Mouse (Mus musculus): ENCODE measurements around the gene Atp6v0a1. TPM values are rescaled to one million over a fixed set of nuclear protein-coding genes. Genes with fewer than 3 reads are reported as not detected.
A peak's percentile ranks its signal among the peaks of the same experiment; 100 is the strongest.

Atp6v0a1 gene
- polyA plus RNA-seq, 1 experiment: 45.0 TPM

- H3K27me3 ChIP-seq (ENCODE audit: control insufficient read depth, insufficient read depth, insufficient read length): no peaks in the 10 kb centered on the region
- H3K4me2 ChIP-seq (ENCODE audit: low read depth): no peak overlapping the region
- no peak overlapping the region for H3K4me3 ChIP-seq
- no peak for TF ChIP-seq MAX (IDR thresholded peaks at IDR 0.05; ENCODE audit: low read depth)
- TF ChIP-seq POLR2A (IDR thresholded peaks at IDR 0.05; ENCODE audit: insufficient read length, low read depth): no peak
- no peak for TF ChIP-seq POLR2AphosphoS2 (IDR thresholded peaks at IDR 0.05; ENCODE audit: insufficient read length, low read depth)
- no peak for TF ChIP-seq MYOD1 (IDR thresholded peaks at IDR 0.05; ENCODE audit: control insufficient read depth in 1 of 3, insufficient read length in 2 of 3, low read depth in 2 of 3)
- TF ChIP-seq TCF3 (IDR thresholded peaks at IDR 0.05; ENCODE audit: insufficient read length, low read depth): no peak
- TF ChIP-seq MYOG (IDR thresholded peaks at IDR 0.05; ENCODE audit: control insufficient read depth in 1 of 3, insufficient read depth in 1 of 3, insufficient read length in 2 of 3, low read depth in 2 of 3): no peak
- TF ChIP-seq E2F4 (IDR thresholded peaks at IDR 0.05; ENCODE audit: insufficient read depth): no peak
- TF ChIP-seq CEBPB (IDR thresholded peaks at IDR 0.05; ENCODE audit: insufficient read depth, poor library complexity, severe bottlenecking): no peak
- TF ChIP-seq REST (IDR thresholded peaks at IDR 0.05; ENCODE audit: insufficient read depth, insufficient read length): no peak
- no peak for TF ChIP-seq SRF (IDR thresholded peaks at IDR 0.05; ENCODE audit: control insufficient read depth, insufficient read length, low read depth)
- no peak for TF ChIP-seq TCF12 (IDR thresholded peaks at IDR 0.05; ENCODE audit: insufficient read depth, poor library complexity, severe bottlenecking)
- TF ChIP-seq USF1 (IDR thresholded peaks at IDR 0.05; ENCODE audit: low read depth): no peak
- no peaks in the 10 kb centered on the region for H3K79me2 ChIP-seq (ENCODE audit: control insufficient read depth, insufficient read depth)
- no peak overlapping the region for H3ac ChIP-seq (ENCODE audit: control insufficient read depth, insufficient read length)
- no peaks in the 10 kb centered on the region for H3K36me3 ChIP-seq (ENCODE audit: control insufficient read depth, insufficient read depth)
Observed at GRCm38 (mm10) chr11:100982087-100982486, 27.2 kb upstream of the Atp6v0a1 start.

- Histone ChIP-seq H3K27me3 (ENCODE audit: control insufficient read depth, insufficient read depth, insufficient read length) (no peaks in the 10 kb centered on the region), H3K4me3 (no peak overlapping the region)
- TF ChIP-seq MYOD1 (IDR thresholded peaks at IDR 0.05; ENCODE audit: control insufficient read depth in 1 of 3, insufficient read length in 2 of 3, low read depth in 2 of 3) (no peak), USF1 (IDR thresholded peaks at IDR 0.05; ENCODE audit: low read depth) (no peak), MAX (IDR thresholded peaks at IDR 0.05; ENCODE audit: low read depth) (no peak), TCF12 (IDR thresholded peaks at IDR 0.05; ENCODE audit: insufficient read depth, poor library complexity, severe bottlenecking) (no peak), POLR2A (IDR thresholded peaks at IDR 0.05; ENCODE audit: insufficient read length, low read depth) (no peak), SRF (IDR thresholded peaks at IDR 0.05; ENCODE audit: control insufficient read depth, insufficient read length, low read depth) (no peak)
Observed at GRCm38 (mm10) chr11:100983125-100983777, 26.0 kb upstream of the Atp6v0a1 start.

GRCm38 (mm10) chr11:100983778-100984131 is 25.5 kb upstream of the Atp6v0a1 start:
- TF ChIP-seq USF1 (IDR thresholded peaks at IDR 0.05; ENCODE audit: low read depth) (no peak), TCF3 (IDR thresholded peaks at IDR 0.05; ENCODE audit: insufficient read length, low read depth) (no peak), TCF12 (IDR thresholded peaks at IDR 0.05; ENCODE audit: insufficient read depth, poor library complexity, severe bottlenecking) (no peak), MYOG (IDR thresholded peaks at IDR 0.05; ENCODE audit: control insufficient read depth in 1 of 3, insufficient read depth in 1 of 3, insufficient read length in 2 of 3, low read depth in 2 of 3) (no peak), REST (IDR thresholded peaks at IDR 0.05; ENCODE audit: insufficient read depth, insufficient read length) (no peak), E2F4 (IDR thresholded peaks at IDR 0.05; ENCODE audit: insufficient read depth) (no peak), SRF (IDR thresholded peaks at IDR 0.05; ENCODE audit: control insufficient read depth, insufficient read length, low read depth) (no peak), MAX (IDR thresholded peaks at IDR 0.05; ENCODE audit: low read depth) (no peak), MYOD1 (IDR thresholded peaks at IDR 0.05; ENCODE audit: control insufficient read depth in 1 of 3, insufficient read length in 2 of 3, low read depth in 2 of 3) (no peak), POLR2A (IDR thresholded peaks at IDR 0.05; ENCODE audit: insufficient read length, low read depth) (no peak), CEBPB (IDR thresholded peaks at IDR 0.05; ENCODE audit: insufficient read depth, poor library complexity, severe bottlenecking) (no peak)
- Histone ChIP-seq H3K27me3 (ENCODE audit: control insufficient read depth, insufficient read depth, insufficient read length) (no peaks in the 10 kb centered on the region), H3K4me3 (no peak overlapping the region), H3K36me3 (ENCODE audit: control insufficient read depth, insufficient read depth) (no peaks in the 10 kb centered on the region), H3ac (ENCODE audit: control insufficient read depth, insufficient read length) (no peak overlapping the region), H3K4me2 (ENCODE audit: low read depth) (peak overlapping the region; percentile 87), H3K79me2 (ENCODE audit: control insufficient read depth, insufficient read depth) (no peaks in the 10 kb centered on the region)

More at GRCm38 (mm10) chr11:100983125-100983777, 26.0 kb upstream of the Atp6v0a1 start:
- Histone ChIP-seq H3K36me3 (ENCODE audit: control insufficient read depth, insufficient read depth) (no peaks in the 10 kb centered on the region), H3K4me2 (ENCODE audit: low read depth) (peak overlapping the region; percentile 87), H3ac (ENCODE audit: control insufficient read depth, insufficient read length) (no peak overlapping the region), H3K79me2 (ENCODE audit: control insufficient read depth, insufficient read depth) (no peaks in the 10 kb centered on the region)

GRCm38 (mm10) chr11:100985607-100986006 is 23.6 kb upstream of the Atp6v0a1 start:
- no peaks in the 10 kb centered on the region for H3K27me3 ChIP-seq (ENCODE audit: control insufficient read depth, insufficient read depth, insufficient read length)
- H3ac ChIP-seq (ENCODE audit: control insufficient read depth, insufficient read length): no peak overlapping the region
- no peaks in the 10 kb centered on the region for H3K79me2 ChIP-seq (ENCODE audit: control insufficient read depth, insufficient read depth)
- H3K4me2 ChIP-seq (ENCODE audit: low read depth): no peak overlapping the region
- TF ChIP-seq POLR2A (IDR thresholded peaks at IDR 0.05; ENCODE audit: insufficient read length, low read depth) (no peak), TCF3 (IDR thresholded peaks at IDR 0.05; ENCODE audit: insufficient read length, low read depth) (no peak)
- H3K4me3 ChIP-seq: no peak overlapping the region
- H3K36me3 ChIP-seq (ENCODE audit: control insufficient read depth, insufficient read depth): no peaks in the 10 kb centered on the region

- Histone ChIP-seq H3K4me2 (ENCODE audit: low read depth) (no peak overlapping the region), H3K79me2 (ENCODE audit: control insufficient read depth, insufficient read depth) (no peaks in the 10 kb centered on the region), H3K27me3 (ENCODE audit: control insufficient read depth, insufficient read depth, insufficient read length) (no peaks in the 10 kb centered on the region), H3K4me3 (no peak overlapping the region), H3ac (ENCODE audit: control insufficient read depth, insufficient read length) (no peak overlapping the region), H3K36me3 (ENCODE audit: control insufficient read depth, insufficient read depth) (no peaks in the 10 kb centered on the region)
- TF ChIP-seq MYOG (IDR thresholded peaks at IDR 0.05; ENCODE audit: control insufficient read depth in 1 of 3, insufficient read depth in 1 of 3, insufficient read length in 2 of 3, low read depth in 2 of 3): no peak
- TF ChIP-seq POLR2AphosphoS2 (IDR thresholded peaks at IDR 0.05; ENCODE audit: insufficient read length, low read depth): no peak
- no peak for TF ChIP-seq REST (IDR thresholded peaks at IDR 0.05; ENCODE audit: insufficient read depth, insufficient read length)
- TF ChIP-seq USF1 (IDR thresholded peaks at IDR 0.05; ENCODE audit: low read depth): no peak
- TF ChIP-seq SRF (IDR thresholded peaks at IDR 0.05; ENCODE audit: control insufficient read depth, insufficient read length, low read depth): no peak
- TF ChIP-seq TCF3 (IDR thresholded peaks at IDR 0.05; ENCODE audit: insufficient read length, low read depth): no peak
- TF ChIP-seq E2F4 (IDR thresholded peaks at IDR 0.05; ENCODE audit: insufficient read depth): no peak
- no peak for TF ChIP-seq MAX (IDR thresholded peaks at IDR 0.05; ENCODE audit: low read depth)
Observed at GRCm38 (mm10) chr11:100988674-100989073, 20.6 kb upstream of the Atp6v0a1 start.
